Mouse (Mus musculus) CH12.LX (cell line): ENCODE results near the gene Myzap. TPM values are rescaled to one million over a fixed set of nuclear protein-coding genes. Genes with fewer than 3 reads are reported as not detected.

Experiments used
- DNase-seq: peaks from one replicate; pipeline ENCODE4 v3.0.0-alpha.2; 2013; ENCODE audit errors: extremely low read depth
- H3K27ac ChIP-seq: 2 replicates; pipeline ENCODE4 v1.5.1; 2012; ENCODE audit warnings: low read depth, mild to moderate bottlenecking, control low read depth, moderate library complexity; ENCODE audit not compliant: insufficient read depth
- H3K27me3 ChIP-seq: replicated peaks from 2 replicates; pipeline ENCODE3; 2012; ENCODE audit warnings: inconsistent platforms
- H3K36me3 ChIP-seq, 2 experiments: replicated peaks in 1 of 2; 2 replicates each; pipeline versions ENCODE3 to v1.6.1; 2012; ENCODE audit warnings: inconsistent platforms in 1 of 2, low read length in 1 of 2, mild to moderate bottlenecking in 1 of 2, mixed read lengths in 1 of 2, moderate library complexity in 1 of 2; ENCODE audit not compliant: control insufficient read depth in 1 of 2, insufficient read depth in 1 of 2
- H3K4me1 ChIP-seq, 2 experiments: 2 replicates each; pipeline ENCODE4 v1.6.1; 2012; ENCODE audit warnings: inconsistent platforms in 1 of 2, moderate library complexity in 1 of 2; ENCODE audit not compliant: insufficient read depth in 2 of 2, control insufficient read depth in 1 of 2
- H3K4me2 ChIP-seq: 2 replicates; pipeline ENCODE4 v1.6.1; 2012; ENCODE audit warnings: low read depth, mild to moderate bottlenecking, control low read depth; ENCODE audit not compliant: poor library complexity, insufficient read depth, severe bottlenecking
- H3K4me3 ChIP-seq, 3 experiments: fragments of 150-350 bp in 1 of 3; sonication (generic) in 1 of 3; replicated peaks in 1 of 3; 2 replicates each; pipeline versions ENCODE3 to v1.5.1; 2011 to 2012; ENCODE audit warnings: low read depth in 2 of 3, low read length in 2 of 3, mild to moderate bottlenecking in 2 of 3, moderate library complexity in 2 of 3, control low read depth in 1 of 3, improper control_type of control experiment in 1 of 3, inconsistent platforms in 1 of 3, mixed read lengths in 1 of 3; ENCODE audit not compliant: poor library complexity in 1 of 3
- H3K79me2 ChIP-seq: replicated peaks from 2 replicates; pipeline ENCODE4 v1.6.1; 2012; ENCODE audit warnings: mild to moderate bottlenecking, moderate library complexity; ENCODE audit not compliant: control insufficient read depth, poor library complexity, insufficient read depth, severe bottlenecking; ENCODE audit errors: extremely low read depth
- H3K9ac ChIP-seq: 2 replicates; pipeline ENCODE4 v1.6.1; 2012; ENCODE audit warnings: low read depth, mild to moderate bottlenecking, control low read depth, moderate library complexity; ENCODE audit not compliant: insufficient read depth
- H3K9me3 ChIP-seq: replicated peaks from 2 replicates; pipeline ENCODE3; 2012; ENCODE audit warnings: low read length, inconsistent platforms, mixed read lengths
- BHLHE40 ChIP-seq: IDR thresholded peaks from 2 replicates; pipeline ENCODE4 v1.6.1; 2011; ENCODE audit warnings: mild to moderate bottlenecking, low read depth, low read length, improper control_type of control experiment
- CHD1 ChIP-seq: IDR thresholded peaks from 2 replicates; pipeline ENCODE4 v1.6.1; 2012; ENCODE audit warnings: low read depth, low read length, improper control_type of control experiment, inconsistent platforms
- E2F4 ChIP-seq: IDR thresholded peaks from 2 replicates; pipeline ENCODE4 v1.6.1; 2011; ENCODE audit warnings: low read depth, low read length, improper control_type of control experiment; ENCODE audit not compliant: insufficient replicate concordance
- EP300 ChIP-seq: IDR thresholded peaks from 2 replicates; pipeline ENCODE4 v1.6.1; 2011; ENCODE audit warnings: low read length, improper control_type of control experiment
- IRF4 ChIP-seq: IDR thresholded peaks from 2 replicates; pipeline ENCODE4 v1.6.1; 2014; ENCODE audit warnings: low read depth, mild to moderate bottlenecking, inconsistent platforms, low read length, improper control_type of control experiment
- KAT2A ChIP-seq: IDR thresholded peaks from 2 replicates; pipeline ENCODE4 v1.6.1; 2012; ENCODE audit warnings: low read length, improper control_type of control experiment, inconsistent platforms; ENCODE audit not compliant: insufficient replicate concordance
- MAFK ChIP-seq: IDR thresholded peaks from 2 replicates; pipeline ENCODE4 v1.6.1; 2011; ENCODE audit warnings: low read length, improper control_type of control experiment; ENCODE audit not compliant: insufficient replicate concordance
- MAZ ChIP-seq: IDR thresholded peaks from 2 replicates; pipeline ENCODE4 v1.6.1; 2012; ENCODE audit warnings: low read depth, mild to moderate bottlenecking, inconsistent platforms, low read length, improper control_type of control experiment, moderate library complexity
- MXI1 ChIP-seq: IDR thresholded peaks from 2 replicates; pipeline ENCODE4 v1.6.1; 2011; ENCODE audit warnings: mild to moderate bottlenecking, low read depth, low read length, improper control_type of control experiment
- NRF1 ChIP-seq: IDR thresholded peaks from 2 replicates; pipeline ENCODE4 v1.6.1; 2014; ENCODE audit warnings: low read depth, mild to moderate bottlenecking, inconsistent platforms, low read length, improper control_type of control experiment, moderate library complexity
- POLR2A ChIP-seq: IDR thresholded peaks from 2 replicates; pipeline ENCODE4 v1.6.1; 2011; ENCODE audit warnings: low read depth, mild to moderate bottlenecking, improper control_type of control experiment, low read length
- RAD21 ChIP-seq: IDR thresholded peaks from 2 replicates; pipeline ENCODE4 v1.6.1; 2011; ENCODE audit warnings: low read depth, mild to moderate bottlenecking, low read length, improper control_type of control experiment, moderate library complexity
- RCOR1 ChIP-seq: conservative IDR thresholded peaks from 2 replicates; pipeline ENCODE4 v1.6.1; 2012; ENCODE audit warnings: low read depth, mild to moderate bottlenecking, inconsistent platforms, low read length, improper control_type of control experiment
- USF1 ChIP-seq: IDR thresholded peaks from 2 replicates; pipeline ENCODE4 v1.6.1; 2014; ENCODE audit warnings: low read depth, mild to moderate bottlenecking, inconsistent platforms, low read length, improper control_type of control experiment
- USF2 ChIP-seq: conservative IDR thresholded peaks from 2 replicates; pipeline ENCODE4 v1.6.1; 2011; ENCODE audit warnings: low read depth, low read length, improper control_type of control experiment
- ZC3H11A ChIP-seq: IDR thresholded peaks from 2 replicates; pipeline ENCODE4 v1.6.1; 2012; ENCODE audit warnings: low read depth, mild to moderate bottlenecking, inconsistent platforms, low read length, improper control_type of control experiment
- dilution Hi-C: fragments of 300-500 bp; cut with MboI; formaldehyde crosslinking; loops from 2 replicates; pipeline ENCODE4 v1.14.3; 2020; ENCODE audit warnings: low sequenced_read_pairs; ENCODE audit not compliant: extremely low pct_unique_long_range_greater_than_20kb, extremely low pct_ligation_motif_present
- in situ Hi-C: fragments of 300-500 bp; cut with MboI; formaldehyde crosslinking; loops from 3 replicates; pipeline ENCODE4 v1.14.3; 2019; ENCODE audit warnings: low sequenced_read_pairs, low pct_ligation_motif_present, low pct_unique_long_range_greater_than_20kb, mixed read lengths
- polyA plus RNA-seq: library from polyadenylated mRNA; unstranded; fragments of >175 nt; gene quantifications from 2 replicates; pipeline ENCODE4 v1.2.1, GENCODE M21; 2012; ENCODE audit warnings: low read depth; ENCODE audit not compliant: insufficient read length
- total RNA-seq, 2 experiments: library from RNA; depleted of rRNA; stranded (reverse); fragments of 300-350 nt in 1 of 2; fragments of >200 nt in 1 of 2; gene quantifications; 2 replicates each; pipeline ENCODE4 v1.2.3; 2012 to 2014

Myzap gene
- total and polyA plus RNA-seq, 3 experiments, result 2.9 to 7.5 (median 6.2) TPM

DNA sequence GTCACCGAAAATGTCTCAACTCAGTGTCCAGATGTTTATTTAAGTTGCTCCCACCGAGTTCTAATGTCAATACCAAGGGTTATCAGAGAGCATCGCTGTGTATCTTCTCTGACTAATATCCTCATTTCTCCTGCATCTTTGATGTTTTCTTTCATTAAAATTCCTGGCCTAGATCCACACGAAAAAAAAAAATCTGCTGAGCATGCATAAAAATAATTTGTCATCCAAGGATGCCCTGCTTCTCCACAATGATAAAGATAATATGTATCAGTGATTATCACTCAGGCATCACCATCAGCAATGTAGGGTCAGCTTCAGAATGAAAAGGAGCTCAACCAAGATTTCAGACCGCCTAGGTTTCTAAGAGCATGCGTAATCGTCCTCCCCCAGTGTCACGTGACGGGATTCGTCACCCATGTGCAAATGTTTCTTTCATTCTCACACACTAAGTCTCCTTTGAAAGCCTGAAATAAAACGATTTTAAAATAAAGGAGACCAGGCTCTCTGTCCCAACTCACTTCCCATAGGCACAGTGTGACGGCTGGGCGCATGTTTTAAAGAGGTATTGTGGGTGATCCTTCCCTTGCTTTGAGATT is 129.0 kb downstream of the Myzap start:
- TF ChIP-seq NRF1, result 0 out of 2 replicates have a peak, but pooled peaks have one; percentile 31
- TF ChIP-seq MAFK, result peak; percentile 93
- no peak for TF ChIP-seq MXI1
- TF ChIP-seq USF1, result peak; percentile 72
- no peak for TF ChIP-seq IRF4
- TF ChIP-seq BHLHE40, result peak; percentile 59
- no peak for TF ChIP-seq ZC3H11A
- TF ChIP-seq RCOR1, result no peak
- TF ChIP-seq USF2, result peak; percentile 69
- no peak for TF ChIP-seq POLR2A
- TF ChIP-seq CHD1, result no peak

DNA sequence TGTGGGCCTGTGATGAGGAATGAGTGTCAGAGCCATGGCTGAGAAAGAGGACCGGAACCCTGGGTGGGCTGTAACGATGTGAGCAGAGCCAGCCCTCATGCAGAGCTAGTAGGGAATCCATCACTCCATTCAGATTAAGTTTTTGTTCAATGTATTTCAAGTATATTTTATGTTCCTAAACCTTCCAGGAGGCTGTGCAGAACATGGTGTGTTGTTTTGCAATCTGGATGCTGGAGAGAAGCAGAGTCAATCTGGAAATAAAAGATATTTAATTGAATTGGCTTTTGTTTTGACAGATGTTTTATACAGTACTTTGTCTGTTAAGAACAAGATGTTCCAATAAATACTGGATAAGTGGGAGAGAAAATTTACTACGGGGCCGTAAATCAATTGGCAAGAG is 135.4 kb downstream of the Myzap start:
- in situ Hi-C loops, result no loop called here
- no peak overlapping the region for H3K4me2 ChIP-seq
- no peaks in the 10 kb centered on the region for H3K36me3 ChIP-seq
- no peak overlapping the region for H3K9ac ChIP-seq
- no peak for DNase-seq
- H3K4me1 ChIP-seq, result 0 out of 4 replicates have a peak, but pooled peaks cover 0 to 3% of the 10 kb centered on the region in 2 experiments
- H3K27me3 ChIP-seq, result no peaks in the 10 kb centered on the region
- no peaks in the 10 kb centered on the region for H3K9me3 ChIP-seq
- H3K4me3 ChIP-seq, result no peak overlapping the region
- dilution Hi-C loops, result no loop called here
- TF ChIP-seq EP300 (no peak), RAD21 (no peak), NRF1 (no peak), POLR2A (no peak), ZC3H11A (no peak), MAFK (no peak), KAT2A (no peak), MAZ (no peak), E2F4 (no peak)
- H3K27ac ChIP-seq, result no peak overlapping the region
- no peaks in the 10 kb centered on the region for H3K79me2 ChIP-seq

More for the DNA sequence above, 129.0 kb downstream of the Myzap start:
- no peaks in the 10 kb centered on the region for H3K9me3 ChIP-seq
- H3K4me2 ChIP-seq, result peak overlapping the region; percentile 44; the same call in 1 of the 2 replicates
- no peaks in the 10 kb centered on the region for H3K27me3 ChIP-seq
- H3K4me3 ChIP-seq, result no peak overlapping the region
- H3K4me1 ChIP-seq, result 0 out of 4 replicates have a peak, but pooled peaks cover 0 to 3% of the 10 kb centered on the region in 2 experiments
- in situ Hi-C loops, result no loop called here
- H3K27ac ChIP-seq, result no peak overlapping the region
- no peak for DNase-seq
- dilution Hi-C loops, result no loop called here
- no peaks in the 10 kb centered on the region for H3K79me2 ChIP-seq
- no peaks in the 10 kb centered on the region for H3K36me3 ChIP-seq
- no peak overlapping the region for H3K9ac ChIP-seq

Other genes with a start within 250 kb of the Myzap start
- 147 and 152 TPM in 2 replicates for gene Polr2m, start 106.4 kb downstream of the Myzap start, total RNA-seq (2012; rRNA removed)
- 234 and 255 TPM in 2 replicates for gene Polr2m, start 106.4 kb downstream of the Myzap start, total RNA-seq (2014; rRNA removed)
- 212 and 224 TPM in 2 replicates for gene Polr2m, start 106.4 kb downstream of the Myzap start, polyA plus RNA-seq
- not detected in 2 replicates for gene Cgnl1, start 179.2 kb upstream of the Myzap start, total RNA-seq (2012; rRNA removed)
- not detected in 2 replicates for gene Cgnl1, start 179.2 kb upstream of the Myzap start, total RNA-seq (2014; rRNA removed)
- gene Cgnl1, start 179.2 kb upstream of the Myzap start, polyA plus RNA-seq, result 0.03 TPM in 1 of 2 replicates, not detected in the other